Mouse (Mus musculus) thymus, adult 2 months (tissue): ENCODE data around the gene Cpne8. TPM values are rescaled to one million over a fixed set of nuclear protein-coding genes. Genes with fewer than 3 reads are reported as not detected.
"Not testable (repeated sequence)": the region's sequence is repeated elsewhere in the genome, so short reads cannot be mapped to it uniquely, and the experiment has no call there.

Experiments
- DNase-seq: peaks from one replicate; pipeline ENCODE4 v3.0.0; 2021
- H3K27ac ChIP-seq: fragments of 200-500 bp; 2 replicates; pipeline ENCODE4 v1.5.1; 2012; ENCODE audit warnings: low read length, control low read depth; ENCODE audit not compliant: control insufficient read depth, insufficient read depth
- H3K27me3 ChIP-seq: fragments of 200-500 bp; 2 replicates; pipeline ENCODE4 v1.6.1; 2012; ENCODE audit warnings: mild to moderate bottlenecking, low read length, moderate library complexity, mixed read lengths; ENCODE audit not compliant: control insufficient read depth, insufficient read depth
- H3K36me3 ChIP-seq: fragments of 200-500 bp; 2 replicates; pipeline ENCODE4 v1.6.1; 2012; ENCODE audit warnings: mild to moderate bottlenecking, low read length, moderate library complexity; ENCODE audit not compliant: control insufficient read depth, insufficient read depth
- H3K4me1 ChIP-seq: fragments of 200-500 bp; replicated peaks from 2 replicates; pipeline ENCODE4 v1.6.1; 2012; ENCODE audit warnings: low read length; ENCODE audit not compliant: control insufficient read depth, insufficient read depth
- H3K4me3 ChIP-seq: fragments of 200-500 bp; 2 replicates; pipeline ENCODE4 v1.5.1; 2012; ENCODE audit warnings: mild to moderate bottlenecking, low read length, control low read depth, moderate library complexity; ENCODE audit not compliant: control insufficient read depth, insufficient read depth
- CTCF ChIP-seq: fragments of 200-500 bp; IDR thresholded peaks from 2 replicates; pipeline ENCODE4 v1.5.1; 2012; ENCODE audit warnings: mild to moderate bottlenecking, control low read depth, low read length, moderate library complexity, borderline replicate concordance; ENCODE audit not compliant: control insufficient read depth, poor library complexity, insufficient read depth; ENCODE audit errors: extremely low read depth
- POLR2A ChIP-seq: fragments of 200-500 bp; IDR thresholded peaks from 2 replicates; pipeline ENCODE4 v1.6.1; 2012; ENCODE audit warnings: mild to moderate bottlenecking, low read length, control low read depth, moderate library complexity; ENCODE audit not compliant: control insufficient read depth, poor library complexity, insufficient read depth; ENCODE audit errors: extremely low read depth
- WGBS: fragments of 180-500 bp; shearing (Covaris S2); methylation state at CpG from one replicate; pipeline ENCODE4 v1.1.7; 2018; 5-methylcytosine and 5-hydroxymethylcytosine counted together
- polyA plus RNA-seq: library from polyadenylated mRNA; depleted of rRNA; stranded (reverse); fragments of >200 nt; gene quantifications from 2 replicates; pipeline ENCODE4 v1.2.3, GENCODE M21; 2012

The Cpne8 gene
- polyA plus RNA-seq, 1 experiment, result 6.4 TPM

GRCm38 (mm10) chr15:90512769-90513168 is 166.5 kb downstream of the Cpne8 start:
- 94% methylated on average over 4 of the region's 4 CpGs for WGBS
- TF ChIP-seq CTCF (no peak), POLR2A (no peak)
- H3K4me3 ChIP-seq, result no peak overlapping the region
- no peak for DNase-seq
- no peaks in the 10 kb centered on the region for H3K36me3 ChIP-seq
- no peaks in the 10 kb centered on the region for H3K4me1 ChIP-seq
- H3K27me3 ChIP-seq, result no peaks in the 10 kb centered on the region
- H3K27ac ChIP-seq, result no peak overlapping the region

DNA sequence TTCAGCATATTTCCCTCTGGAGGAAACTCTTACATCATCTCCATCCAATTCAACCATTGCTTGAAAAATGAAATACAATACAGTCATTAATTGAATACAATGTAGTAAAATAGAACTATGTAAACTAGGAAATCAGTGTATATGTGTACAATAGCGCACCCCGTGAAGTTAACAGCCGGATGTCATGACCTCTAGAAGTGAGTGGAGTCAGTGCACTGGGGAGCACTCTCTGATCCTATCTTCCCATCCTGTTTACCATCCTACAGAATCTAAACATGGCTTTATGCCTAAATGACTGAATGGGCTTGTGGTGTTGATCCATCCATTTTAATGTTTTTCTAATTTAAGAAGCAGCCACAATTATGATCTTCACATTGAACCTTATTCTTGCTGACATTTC is 182.2 kb downstream of the Cpne8 start:
- Histone ChIP-seq H3K36me3 (no peaks in the 10 kb centered on the region), H3K27me3 (no peaks in the 10 kb centered on the region), H3K27ac (no peak overlapping the region), H3K4me1 (no peaks in the 10 kb centered on the region), H3K4me3 (no peak overlapping the region)
- DNase-seq, result no peak
- 93% methylated on average over 3 of the region's 3 CpGs for WGBS
- TF ChIP-seq CTCF, result no peak
- no peak for TF ChIP-seq POLR2A

- TF ChIP-seq CTCF, result no peak
- TF ChIP-seq POLR2A, result no peak
- no peak for DNase-seq
- WGBS, result 81% methylated on average over 6 of the region's 6 CpGs
Observed at GRCm38 (mm10) chr15:90491558-90491957, 187.7 kb downstream of the Cpne8 start.

GRCm38 (mm10) chr15:90490186-90490585 is 189.0 kb downstream of the Cpne8 start:
- WGBS, result 88% methylated on average over 7 of the region's 7 CpGs
- DNase-seq, result no peak
- no peak overlapping the region for H3K27ac ChIP-seq
- no peaks in the 10 kb centered on the region for H3K4me1 ChIP-seq
- no peak overlapping the region for H3K4me3 ChIP-seq
- no peaks in the 10 kb centered on the region for H3K36me3 ChIP-seq
- H3K27me3 ChIP-seq, result no peaks in the 10 kb centered on the region
- TF ChIP-seq CTCF (no peak), POLR2A (no peak)

More at GRCm38 (mm10) chr15:90491558-90491957, 187.7 kb downstream of the Cpne8 start:
- H3K4me3 ChIP-seq, result no peak overlapping the region
- no peaks in the 10 kb centered on the region for H3K4me1 ChIP-seq
- no peak overlapping the region for H3K27ac ChIP-seq
- no peaks in the 10 kb centered on the region for H3K36me3 ChIP-seq
- no peaks in the 10 kb centered on the region for H3K27me3 ChIP-seq

DNA sequence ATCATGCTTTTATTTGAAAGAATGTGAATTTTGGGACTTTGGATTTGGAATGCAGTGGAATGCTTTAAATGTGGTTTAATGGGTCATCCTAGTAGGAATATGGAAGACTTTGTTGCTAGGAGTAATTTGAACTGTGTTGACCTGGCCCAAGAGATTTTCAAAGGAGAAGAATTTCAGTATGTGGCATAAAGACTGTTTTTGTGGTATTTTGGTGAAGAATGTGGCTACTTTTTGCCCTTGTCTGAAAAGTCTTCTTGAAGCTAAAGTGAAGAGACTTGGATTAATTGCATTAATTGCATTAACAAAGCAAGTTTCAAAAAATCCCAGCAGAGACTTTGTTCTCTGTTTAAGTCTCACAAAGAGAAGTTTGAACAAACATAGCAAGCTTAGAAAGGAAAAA is 208.7 kb downstream of the Cpne8 start:
- not testable (repeated sequence) for H3K27ac ChIP-seq, H3K4me1 ChIP-seq, H3K36me3 ChIP-seq, H3K4me3 ChIP-seq, DNase-seq, H3K27me3 ChIP-seq

- 75% methylated on average over 2 of the region's 2 CpGs for WGBS
- Histone ChIP-seq H3K27me3 (no peaks in the 10 kb centered on the region), H3K27ac (no peak overlapping the region), H3K4me3 (no peak overlapping the region), H3K36me3 (no peaks in the 10 kb centered on the region), H3K4me1 (no peaks in the 10 kb centered on the region)
- TF ChIP-seq CTCF (no peak), POLR2A (no peak)
- no peak for DNase-seq
Observed at GRCm38 (mm10) chr15:90463281-90463680, 216.0 kb downstream of the Cpne8 start.

DNA sequence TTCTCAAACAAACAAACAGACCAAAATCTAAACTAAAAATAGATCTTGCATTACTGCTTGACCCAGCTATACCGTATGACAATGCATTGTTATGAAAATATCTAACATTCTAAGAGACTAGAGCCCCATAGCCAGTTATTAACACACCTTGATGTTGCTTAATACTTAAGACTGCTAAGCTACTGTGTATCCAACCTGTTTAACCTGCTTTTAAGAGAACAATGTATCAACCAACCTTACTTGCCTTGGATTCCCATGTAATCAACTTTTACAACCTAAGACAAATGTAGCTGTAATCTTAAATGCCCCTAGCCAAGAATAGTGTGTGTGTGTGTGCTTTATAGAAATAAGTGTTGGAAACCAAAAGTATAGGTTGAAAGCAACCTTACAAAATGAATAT is 233.2 kb downstream of the Cpne8 start:
- Histone ChIP-seq H3K4me1 (no peaks in the 10 kb centered on the region), H3K27me3 (no peaks in the 10 kb centered on the region), H3K27ac (no peak overlapping the region), H3K36me3 (no peaks in the 10 kb centered on the region), H3K4me3 (no peak overlapping the region)
- WGBS, result 84% methylated on average over 1 of the region's 1 CpGs
- TF ChIP-seq CTCF (no peak), POLR2A (no peak)
- DNase-seq, result no peak
